In genomic region chr12:100317936-100318335, GRCm38 (mm10) we compare ENCODE assay signal across 26 mouse cellular contexts.
DNase-seq lines count a peak whose midpoint lies in the region; ATAC-seq and TF ChIP-seq lines count a peak whose summit lies in the region.
"Had no signal": no experiment of that assay in that cellular context is flagged by ENCODE, and none has a peak within 500 bp of the region (broad histone marks: within the 10 kb centered on the region; RNA-seq: fewer than 3 reads in every experiment).

No protein-coding gene starts in this region.

- H3K36me3 ChIP-seq in hindbrain, embryonic 13.5 days: peaks cover 10% of the 10 kb centered on the region; the same call in 1 of the 2 replicates
- H3K36me3 ChIP-seq in hindbrain, embryonic 12.5 days: 0 out of 2 replicates have a peak, but pooled peaks cover 7% of the 10 kb centered on the region
- no peaks in the 10 kb centered on the region for H3K36me3 ChIP-seq in spleen, adult 2 months (ENCODE audit: control insufficient read depth, insufficient read depth, low read length)
- 0 out of 2 replicates have a peak, but pooled peaks cover 6% of the 10 kb centered on the region for H3K36me3 ChIP-seq in midbrain, embryonic 14.5 days (ENCODE audit: control insufficient read depth, insufficient read depth, low read length)
- H3K36me3 ChIP-seq: liver, embryonic 15.5 days; stomach, embryonic 15.5 days had no signal

- no peak overlapping the region for H3K4me3 ChIP-seq in hindbrain, embryonic 13.5 days
- no peak overlapping the region for H3K4me3 ChIP-seq in hindbrain, embryonic 12.5 days
- no peak overlapping the region for H3K4me3 ChIP-seq in spleen, adult 2 months (ENCODE audit: extremely low read depth, insufficient read depth, insufficient read length)
- H3K4me3 ChIP-seq in midbrain, embryonic 14.5 days (replicated peaks; ENCODE audit: low read depth, low read length): no peak overlapping the region
- H3K4me3 ChIP-seq: erythroblast, embryonic 14.5 days; heart, embryonic 10.5 days; heart, embryonic 15.5 days; liver, embryonic 15.5 days; stomach, embryonic 15.5 days had no signal

- H3K9me3 ChIP-seq in hindbrain, embryonic 13.5 days: no peaks in the 10 kb centered on the region
- no peaks in the 10 kb centered on the region for H3K9me3 ChIP-seq in hindbrain, embryonic 12.5 days (replicated peaks)
- H3K9me3 ChIP-seq in midbrain, embryonic 14.5 days (ENCODE audit: control insufficient read depth, low read length): no peaks in the 10 kb centered on the region
- H3K9me3 ChIP-seq: heart, embryonic 10.5 days; heart, embryonic 15.5 days; liver, embryonic 15.5 days; stomach, embryonic 15.5 days had no signal

- no peak overlapping the region for H3K4me2 ChIP-seq in hindbrain, embryonic 13.5 days
- H3K4me2 ChIP-seq in hindbrain, embryonic 12.5 days (replicated peaks): no peak overlapping the region
- no peak overlapping the region for H3K4me2 ChIP-seq in midbrain, embryonic 14.5 days (ENCODE audit: low read length)
- H3K4me2 ChIP-seq: heart, embryonic 15.5 days; hindbrain, embryonic 14.5 days; liver, embryonic 15.5 days; lung, embryonic 14.5 days; stomach, embryonic 15.5 days had no signal

- ATAC-seq in hindbrain, embryonic 13.5 days (ENCODE audit: low FRiP score): no peak
- ATAC-seq in hindbrain, embryonic 12.5 days (ENCODE audit: low FRiP score): no peak
- no peak for ATAC-seq in midbrain, embryonic 14.5 days (ENCODE audit: low FRiP score, low TSS enrichment)
- ATAC-seq: intestine, postnatal 0 days; midbrain, embryonic 16.5 days had no signal

- DNase-seq in adrenal gland, postnatal 10 days: peak; percentile 43
- no peak for DNase-seq in adrenal gland, adult 8-10 months
- peak in 1 of 2 experiments; percentile 8 for DNase-seq in spleen, adult 2 months (ENCODE audit: low read depth in 1 of 2, low spot score in 2 of 2)
- no peak for DNase-seq in spleen, postnatal 14 days (ENCODE audit: low spot score in 2 of 2)
- no peak for DNase-seq in midbrain, embryonic 14.5 days
- DNase-seq: cerebellum, adult 11-12 months; cerebellum, adult 9-11 months; gastrocnemius, postnatal 14 days; heart, adult 11 months; heart, postnatal 36 days; kidney, adult 9 months; kidney, postnatal 10 days; layer of hippocampus, adult 9-11 months; lung, embryonic 14.5 days; lung, postnatal 14 days; right cerebral cortex, postnatal 25 days had no signal

- H3K9ac ChIP-seq in hindbrain, embryonic 13.5 days: no peak overlapping the region
- H3K9ac ChIP-seq in hindbrain, embryonic 12.5 days: no peak overlapping the region
- no peak overlapping the region for H3K9ac ChIP-seq in midbrain, embryonic 14.5 days (replicated peaks; ENCODE audit: low read length)
- H3K9ac ChIP-seq: heart, embryonic 15.5 days; hindbrain, embryonic 14.5 days; liver, embryonic 15.5 days; lung, embryonic 14.5 days; stomach, embryonic 15.5 days had no signal

- WGBS in hindbrain, embryonic 13.5 days: 44% methylated on average over 3 of the region's 3 CpGs
- WGBS in hindbrain, embryonic 12.5 days: 64% methylated on average over 3 of the region's 3 CpGs
- WGBS in spleen, adult 2 months: 40% methylated on average over 3 of the region's 3 CpGs
- 71% methylated on average over 3 of the region's 3 CpGs for WGBS in midbrain, embryonic 14.5 days

- 0 out of 2 replicates have a peak overlapping the region, but pooled peaks have one; percentile 40 for H3K27ac ChIP-seq in hindbrain, embryonic 13.5 days
- H3K27ac ChIP-seq in hindbrain, embryonic 12.5 days: no peak overlapping the region
- peak overlapping the region; percentile 5; the same call in 1 of the 2 replicates for H3K27ac ChIP-seq in spleen, adult 2 months (ENCODE audit: insufficient read depth, low read length)
- H3K27ac ChIP-seq in midbrain, embryonic 14.5 days (replicated peaks; ENCODE audit: low read depth, low read length): no peak overlapping the region
- H3K27ac ChIP-seq: heart, embryonic 10.5 days; heart, embryonic 15.5 days; hindbrain, embryonic 14.5 days; liver, embryonic 15.5 days; stomach, embryonic 15.5 days had no signal

- no peaks in the 10 kb centered on the region for H3K27me3 ChIP-seq in hindbrain, embryonic 13.5 days
- H3K27me3 ChIP-seq in hindbrain, embryonic 12.5 days: no peaks in the 10 kb centered on the region
- H3K27me3 ChIP-seq in spleen, adult 2 months (ENCODE audit: control insufficient read depth, insufficient read depth, low read length): no peaks in the 10 kb centered on the region
- no peaks in the 10 kb centered on the region for H3K27me3 ChIP-seq in midbrain, embryonic 14.5 days (ENCODE audit: control insufficient read depth, insufficient read depth, low read length)
- H3K27me3 ChIP-seq: heart, embryonic 15.5 days; liver, embryonic 15.5 days; stomach, embryonic 15.5 days had no signal

- TF ChIP-seq CTCF in spleen, adult 2 months (IDR thresholded peaks at IDR 0.05; ENCODE audit: extremely low read depth, insufficient read depth, insufficient read length, insufficient replicate concordance): no peak

- peaks cover 67% of the 10 kb centered on the region for H3K4me1 ChIP-seq in hindbrain, embryonic 13.5 days (replicated peaks)
- peaks cover 60% of the 10 kb centered on the region for H3K4me1 ChIP-seq in hindbrain, embryonic 12.5 days
- H3K4me1 ChIP-seq in spleen, adult 2 months (ENCODE audit: control insufficient read depth, insufficient read depth, insufficient read length): peaks cover 32% of the 10 kb centered on the region; the same call in 1 of the 2 replicates
- peaks cover 56% of the 10 kb centered on the region for H3K4me1 ChIP-seq in midbrain, embryonic 14.5 days (ENCODE audit: control insufficient read depth, insufficient read depth, low read length)
- H3K4me1 ChIP-seq: heart, embryonic 15.5 days; liver, embryonic 15.5 days; stomach, embryonic 15.5 days had no signal

- TF ChIP-seq POLR2A in spleen, adult 2 months (IDR thresholded peaks at IDR 0.05; ENCODE audit: low read depth, low read length): no peak

Comparison
In these comparisons a context has a peak if more than half of its experiments do, and no peak if none do; other contexts are left out.
1. H3K27ac ChIP-seq: peak in hindbrain, embryonic 13.5 days (single experiment) and spleen, adult 2 months (single experiment); none in hindbrain, embryonic 12.5 days (single experiment) and midbrain, embryonic 14.5 days (single experiment).